Mouse (Mus musculus) limb, embryonic 14.5 days (tissue): ENCODE measurements around the gene Pacs1. TPM values are rescaled to one million over a fixed set of nuclear protein-coding genes. Genes with fewer than 3 reads are reported as not detected.

Experiments used
- ATAC-seq: fragments of 200-750 bp; cut with Nextera tagmentation; 2 replicates; pipeline ENCODE4 v1.8.0; 2017; ENCODE audit warnings: low read depth, moderate number of reproducible peaks, moderate TSS enrichment; ENCODE audit not compliant: low FRiP score
- DNase-seq: peaks from one replicate; pipeline ENCODE4 v3.0.0-alpha.2; 2015; ENCODE audit warnings: low spot score
- H3K27ac ChIP-seq: fragments of 300-500 bp; sonication (generic); replicated peaks from 2 replicates; pipeline ENCODE4 v1.5.1; 2014; ENCODE audit warnings: low read depth, mild to moderate bottlenecking, low read length, moderate library complexity, mixed read lengths
- H3K27me3 ChIP-seq: fragments of 300-500 bp; sonication (generic); 2 replicates; pipeline ENCODE4 v1.6.1; 2014; ENCODE audit warnings: low read length, mixed read lengths; ENCODE audit not compliant: control insufficient read depth, insufficient read depth
- H3K36me3 ChIP-seq: fragments of 300-500 bp; sonication (generic); 2 replicates; pipeline ENCODE4 v1.6.1; 2014; ENCODE audit warnings: mild to moderate bottlenecking, low read length, moderate library complexity, mixed read lengths; ENCODE audit not compliant: control insufficient read depth, insufficient read depth
- H3K4me1 ChIP-seq: fragments of 300-500 bp; sonication (generic); 2 replicates; pipeline ENCODE4 v1.6.1; 2014; ENCODE audit warnings: antibody characterized with exemption, low read length, mixed read lengths; ENCODE audit not compliant: control insufficient read depth, insufficient read depth
- H3K4me2 ChIP-seq: fragments of 300-500 bp; sonication (generic); replicated peaks from 2 replicates; pipeline ENCODE4 v1.6.1; 2014; ENCODE audit warnings: low read depth, mild to moderate bottlenecking, low read length, moderate library complexity; ENCODE audit not compliant: severe bottlenecking
- H3K4me3 ChIP-seq: fragments of 300-500 bp; sonication (generic); replicated peaks from 2 replicates; pipeline ENCODE4 v1.5.1; 2014; ENCODE audit warnings: low read length
- H3K9ac ChIP-seq: fragments of 300-500 bp; sonication (generic); 2 replicates; pipeline ENCODE4 v1.6.1; 2014; ENCODE audit warnings: mild to moderate bottlenecking, low read depth, low read length, moderate library complexity; ENCODE audit not compliant: severe bottlenecking
- H3K9me3 ChIP-seq: fragments of 300-500 bp; sonication (generic); 2 replicates; pipeline ENCODE4 v1.6.1; 2016; ENCODE audit warnings: low read length; ENCODE audit not compliant: control insufficient read depth
- POLR2A ChIP-seq: fragments of 200-500 bp; IDR thresholded peaks from 2 replicates; pipeline ENCODE4 v1.8.0; 2012; ENCODE audit warnings: inconsistent platforms, mild to moderate bottlenecking, moderate library complexity, borderline replicate concordance; ENCODE audit not compliant: insufficient read depth, insufficient read length; ENCODE audit errors: extremely low read depth
- WGBS: fragments of 180-500 bp; shearing (Covaris S2); extraction: QIAGEN DNeasy Blood & Tissue Kit; methylation state at CpG from one replicate; pipeline ENCODE4 v1.1.7; 2014; 5-methylcytosine and 5-hydroxymethylcytosine counted together
- polyA plus RNA-seq, 2 experiments: library from polyadenylated mRNA; depleted of rRNA in 1 of 2; stranded (reverse) in 1 of 2; unstranded in 1 of 2; fragments of >200 nt; fragmentation: Nextera tagmentation in 1 of 2; extraction: Ambion mirVana in 1 of 2; gene quantifications; 2 replicates each; pipeline versions ENCODE4 v1.2.1 to v1.2.3; 2012 to 2014

Pacs1 gene
- polyA plus RNA-seq, 2 experiments: 30.7 to 42.0 TPM

DNA sequence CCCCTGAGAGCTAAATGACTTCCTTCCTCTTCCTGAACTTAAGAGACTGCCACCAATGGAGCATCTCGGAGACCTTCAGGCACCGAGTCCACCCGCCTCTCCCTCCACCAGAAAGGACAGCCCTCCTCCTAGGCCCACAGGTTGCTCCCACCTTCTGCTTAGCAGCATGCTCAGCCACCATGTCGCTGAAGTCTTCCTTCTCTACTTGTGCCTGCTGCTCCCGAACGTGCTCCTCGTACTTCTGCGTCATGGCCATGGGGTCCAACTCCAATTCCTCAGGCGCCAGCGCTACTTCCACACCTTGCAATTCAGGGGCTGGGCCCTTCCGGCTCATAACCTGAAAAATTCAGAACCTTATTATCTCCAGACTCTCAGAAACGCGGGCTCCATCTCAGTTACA, 1.7 kb upstream of the Pacs1 start:
- Histone ChIP-seq H3K9ac (0 out of 2 replicates have a peak overlapping the region, but pooled peaks have one; percentile 16), H3K36me3 (peaks cover 52% of the 10 kb centered on the region), H3K4me3 (no peak overlapping the region), H3K4me2 (no peak overlapping the region), H3K9me3 (no peaks in the 10 kb centered on the region), H3K27ac (peak overlapping the region; percentile 89; the same call in 1 of the 2 replicates), H3K27me3 (no peaks in the 10 kb centered on the region), H3K4me1 (peaks cover 17% of the 10 kb centered on the region)
- DNase-seq (no peak), ATAC-seq (no peak)
- 90% methylated on average over 13 of the region's 13 CpGs for WGBS
- TF ChIP-seq POLR2A: no peak

DNA sequence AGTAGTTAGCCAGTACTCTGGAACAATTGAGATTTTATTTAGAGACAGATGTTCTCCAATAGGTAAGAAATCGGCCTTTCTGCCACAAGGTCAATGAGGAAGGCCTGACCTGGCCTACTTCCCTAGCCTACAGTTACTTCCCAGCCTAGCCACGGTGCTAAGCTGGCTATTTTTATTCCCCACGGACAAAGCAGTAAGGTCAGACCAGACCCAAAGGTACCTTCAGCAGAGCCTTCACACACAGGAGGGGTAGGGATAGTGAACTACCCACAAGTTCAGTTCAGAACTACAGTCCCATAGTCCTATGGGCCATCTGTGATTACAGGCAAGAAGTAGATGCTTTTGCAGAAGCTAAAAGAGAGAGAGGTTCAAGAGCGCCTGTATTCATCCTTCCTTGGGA, 997 bp upstream of the Pacs1 start:
- peak overlapping the region; percentile 21; the same call in 1 of the 2 replicates for H3K9ac ChIP-seq
- no peak for TF ChIP-seq POLR2A
- H3K36me3 ChIP-seq: peaks cover 44% of the 10 kb centered on the region

DNA sequence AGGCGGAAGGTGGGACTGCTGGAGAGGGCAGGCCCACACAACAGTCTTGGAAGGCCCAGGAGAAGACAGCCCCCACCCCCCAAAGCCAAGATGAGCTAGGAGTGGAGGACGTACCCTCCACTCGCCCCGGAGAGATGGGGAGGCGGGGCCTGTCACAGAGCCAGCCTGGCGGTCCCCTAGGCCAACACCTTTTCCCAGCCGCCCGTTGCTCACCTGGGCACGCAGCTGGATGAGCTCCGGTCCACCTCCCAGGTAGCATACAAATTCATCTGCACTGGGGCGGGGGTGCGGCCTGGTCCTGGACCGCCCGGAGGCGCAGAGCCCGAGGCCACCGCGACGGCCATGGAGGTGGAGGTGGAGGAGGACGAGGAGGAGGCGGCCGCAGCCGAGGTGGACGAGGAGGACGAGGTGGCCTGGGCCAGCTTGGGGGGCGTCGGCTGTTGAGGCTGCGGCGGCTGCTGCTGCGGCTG, 558 bp downstream of the Pacs1 start:
- peak overlapping the region; percentile 89 for H3K27ac ChIP-seq
- peak overlapping the region; percentile 98 for H3K4me3 ChIP-seq
- no peaks in the 10 kb centered on the region for H3K27me3 ChIP-seq
- ATAC-seq (peak; percentile 28), DNase-seq (peak; percentile 14)
- no peak for TF ChIP-seq POLR2A
- H3K9me3 ChIP-seq: no peaks in the 10 kb centered on the region
- H3K4me1 ChIP-seq: peaks cover 17% of the 10 kb centered on the region
- WGBS: 1% methylated on average over 14 of the region's 30 CpGs
- H3K9ac ChIP-seq: peak overlapping the region; percentile 91
- H3K36me3 ChIP-seq: peaks cover 29% of the 10 kb centered on the region
- H3K4me2 ChIP-seq: peak overlapping the region; percentile 69

More for the DNA sequence above, 997 bp upstream of the Pacs1 start:
- DNase-seq (no peak), ATAC-seq (no peak)
- Histone ChIP-seq H3K4me3 (no peak overlapping the region), H3K27ac (peak overlapping the region; percentile 89), H3K27me3 (no peaks in the 10 kb centered on the region), H3K4me2 (peak overlapping the region; percentile 69; the same call in 1 of the 2 replicates), H3K4me1 (peaks cover 17% of the 10 kb centered on the region), H3K9me3 (no peaks in the 10 kb centered on the region)
- 72% methylated on average over 4 of the region's 4 CpGs for WGBS

GRCm38 (mm10) chr19:5271430-5271829, 1.5 kb downstream of the Pacs1 start:
- Histone ChIP-seq H3K9me3 (no peaks in the 10 kb centered on the region), H3K9ac (no peak overlapping the region), H3K27ac (no peak overlapping the region), H3K4me3 (peak overlapping the region; percentile 98), H3K4me2 (peak overlapping the region; percentile 69), H3K4me1 (peaks cover 17% of the 10 kb centered on the region), H3K36me3 (peaks cover 23% of the 10 kb centered on the region), H3K27me3 (no peaks in the 10 kb centered on the region)
- WGBS: 55% methylated on average over 1 of the region's 1 CpGs
- ATAC-seq (no peak), DNase-seq (no peak)
- TF ChIP-seq POLR2A: no peak

DNA sequence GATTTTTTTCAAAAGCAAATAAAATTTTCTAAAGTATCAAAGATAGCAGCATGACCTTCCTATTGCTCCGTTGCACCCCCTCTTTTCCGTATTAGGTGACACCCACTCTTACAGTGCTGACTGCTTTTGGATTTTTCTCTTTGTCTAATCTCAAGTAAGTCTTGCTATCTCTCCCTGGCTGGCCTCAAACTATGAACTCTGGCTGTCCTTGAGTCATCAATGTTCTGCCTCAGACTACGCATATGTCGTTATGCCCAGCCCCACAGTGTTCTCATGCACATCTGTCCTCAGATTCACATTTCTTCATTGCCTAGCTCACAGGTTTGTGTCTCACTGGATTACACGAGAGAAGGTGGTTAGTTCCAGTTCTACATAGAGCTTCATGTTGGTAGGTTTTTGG, 3.5 kb downstream of the Pacs1 start:
- 85% methylated on average over 5 of the region's 5 CpGs for WGBS

DNA sequence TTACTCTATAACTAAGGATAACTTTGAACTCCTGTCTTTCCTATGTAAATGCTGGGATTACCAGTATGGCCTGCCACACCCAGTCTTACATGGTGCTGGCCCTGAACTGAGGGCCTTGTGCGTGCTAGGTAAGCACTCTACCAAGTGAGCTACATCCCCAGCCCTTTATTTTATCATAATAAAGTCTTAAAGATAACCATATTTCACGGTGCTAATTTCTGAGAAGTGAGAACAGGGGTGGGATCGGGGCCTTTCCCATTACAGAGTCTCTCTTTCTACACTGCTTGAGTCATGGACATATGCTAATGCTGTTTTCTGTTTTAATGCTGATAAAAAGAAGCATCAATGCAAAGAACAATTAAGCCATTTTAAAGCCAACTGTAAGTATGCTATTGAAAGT, 4.0 kb downstream of the Pacs1 start:
- no peak for ATAC-seq
- DNase-seq: no peak
- H3K4me3 ChIP-seq: no peak overlapping the region
- peaks cover 16% of the 10 kb centered on the region for H3K4me1 ChIP-seq
- no peaks in the 10 kb centered on the region for H3K9me3 ChIP-seq
- WGBS: 94% methylated on average over 3 of the region's 3 CpGs
- H3K4me2 ChIP-seq: no peak overlapping the region
- no peaks in the 10 kb centered on the region for H3K27me3 ChIP-seq
- H3K36me3 ChIP-seq: peaks cover 2% of the 10 kb centered on the region
- H3K27ac ChIP-seq: no peak overlapping the region
- TF ChIP-seq POLR2A: no peak
- H3K9ac ChIP-seq: no peak overlapping the region

More for the DNA sequence above, 3.5 kb downstream of the Pacs1 start:
- ATAC-seq (no peak), DNase-seq (no peak)
- Histone ChIP-seq H3K27ac (no peak overlapping the region), H3K4me1 (peaks cover 17% of the 10 kb centered on the region), H3K36me3 (peaks cover 7% of the 10 kb centered on the region), H3K4me3 (no peak overlapping the region), H3K9me3 (no peaks in the 10 kb centered on the region), H3K4me2 (no peak overlapping the region), H3K9ac (no peak overlapping the region), H3K27me3 (no peaks in the 10 kb centered on the region)
- no peak for TF ChIP-seq POLR2A
